Mouse (Mus musculus) hindbrain, embryonic 12.5 days (tissue): Measurements from ENCODE around the gene Ube2e2. TPM values are rescaled to one million over a fixed set of nuclear protein-coding genes. Genes with fewer than 3 reads are reported as not detected.

Experiments used
- ATAC-seq: fragments of 200-750 bp; cut with Nextera tagmentation; 2 replicates; pipeline ENCODE4 v1.8.0; 2017; ENCODE audit warnings: moderate TSS enrichment; ENCODE audit not compliant: low FRiP score
- H3K27ac ChIP-seq: fragments of 300-500 bp; sonication (generic); 2 replicates; pipeline ENCODE4 v1.5.1; 2016; ENCODE audit warnings: mild to moderate bottlenecking
- H3K27me3 ChIP-seq: fragments of 300-500 bp; sonication (generic); 2 replicates; pipeline ENCODE4 v1.6.1; 2016; ENCODE audit warnings: mild to moderate bottlenecking
- H3K36me3 ChIP-seq: fragments of 300-500 bp; sonication (generic); 2 replicates; pipeline ENCODE4 v1.6.1; 2016; ENCODE audit warnings: mild to moderate bottlenecking
- H3K4me1 ChIP-seq: fragments of 300-500 bp; sonication (generic); 2 replicates; pipeline ENCODE4 v1.6.1; 2016
- H3K4me2 ChIP-seq: fragments of 300-500 bp; sonication (generic); replicated peaks from 2 replicates; pipeline ENCODE4 v1.6.1; 2016; ENCODE audit warnings: mild to moderate bottlenecking
- H3K4me3 ChIP-seq: fragments of 300-500 bp; sonication (generic); 2 replicates; pipeline ENCODE4 v1.5.1; 2016; ENCODE audit warnings: mild to moderate bottlenecking
- H3K9ac ChIP-seq: fragments of 300-500 bp; sonication (generic); 2 replicates; pipeline ENCODE4 v1.6.1; 2016; ENCODE audit warnings: mild to moderate bottlenecking, moderate library complexity
- H3K9me3 ChIP-seq: fragments of 300-500 bp; sonication (generic); replicated peaks from 2 replicates; pipeline ENCODE4 v1.6.1; 2016; ENCODE audit warnings: mild to moderate bottlenecking
- WGBS: fragments of 180-500 bp; shearing (Covaris S2); methylation state at CpG from one replicate; pipeline ENCODE4 v1.1.7; 2016; 5-methylcytosine and 5-hydroxymethylcytosine counted together
- polyA plus RNA-seq: library from polyadenylated mRNA; unstranded; fragments of >200 nt; fragmentation: Nextera tagmentation; extraction: Ambion mirVana; gene quantifications from 2 replicates; pipeline ENCODE4 v1.2.1, GENCODE M21; 2016

Gene Ube2e2
- polyA plus RNA-seq, 1 experiment from 2014 or later: 71.0 TPM

DNA sequence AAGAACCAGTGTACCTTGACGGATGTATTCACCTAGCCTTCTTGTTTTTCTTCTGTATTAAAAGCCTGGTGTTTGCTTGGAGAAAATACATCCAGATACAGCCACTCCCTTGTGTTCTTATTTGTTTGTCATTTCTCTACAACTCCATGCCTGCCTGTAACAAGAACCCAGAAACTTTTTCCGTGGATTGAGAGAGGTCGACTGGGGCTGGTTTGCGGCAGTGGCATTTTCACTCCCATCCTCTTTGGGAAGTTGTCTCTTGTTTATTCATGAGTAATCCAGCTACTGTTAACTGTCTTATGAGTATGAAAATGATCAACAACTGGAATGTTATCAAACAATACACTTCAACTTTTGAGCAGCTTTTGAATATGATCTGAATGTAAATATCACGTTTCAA, 115.8 kb downstream of the Ube2e2 start:
- no peak for ATAC-seq
- H3K4me1 ChIP-seq: no peaks in the 10 kb centered on the region
- H3K27me3 ChIP-seq: no peaks in the 10 kb centered on the region
- H3K9ac ChIP-seq: no peak overlapping the region
- no peak overlapping the region for H3K4me3 ChIP-seq
- 86% methylated on average over 5 of the region's 5 CpGs for WGBS
- no peaks in the 10 kb centered on the region for H3K9me3 ChIP-seq
- H3K36me3 ChIP-seq: no peaks in the 10 kb centered on the region
- no peak overlapping the region for H3K27ac ChIP-seq
- H3K4me2 ChIP-seq: no peak overlapping the region

DNA sequence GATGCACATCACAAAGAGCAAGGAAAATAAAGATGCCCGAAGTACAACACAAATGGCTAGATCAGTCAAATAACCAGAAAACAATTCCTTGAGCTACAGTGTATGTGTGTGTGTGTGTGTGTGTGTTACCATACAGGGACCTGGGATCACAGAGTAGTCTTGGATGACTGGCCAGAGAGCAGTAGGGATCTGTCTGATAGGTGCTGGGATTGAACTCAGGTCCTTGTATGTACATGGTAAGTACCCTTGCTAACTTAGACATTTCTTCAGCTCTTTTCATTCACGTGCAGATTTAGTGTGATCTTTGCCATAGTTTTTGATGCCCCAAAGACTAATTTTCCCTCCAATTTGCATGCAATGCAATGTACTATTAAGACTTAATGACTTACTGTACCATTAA, 117.9 kb downstream of the Ube2e2 start:
- H3K36me3 ChIP-seq: no peaks in the 10 kb centered on the region
- no peak overlapping the region for H3K27ac ChIP-seq
- H3K4me3 ChIP-seq: no peak overlapping the region
- H3K9ac ChIP-seq: no peak overlapping the region
- no peaks in the 10 kb centered on the region for H3K27me3 ChIP-seq
- no peaks in the 10 kb centered on the region for H3K4me1 ChIP-seq
- 93% methylated on average over 2 of the region's 2 CpGs for WGBS
- no peaks in the 10 kb centered on the region for H3K9me3 ChIP-seq
- no peak for ATAC-seq
- no peak overlapping the region for H3K4me2 ChIP-seq

DNA sequence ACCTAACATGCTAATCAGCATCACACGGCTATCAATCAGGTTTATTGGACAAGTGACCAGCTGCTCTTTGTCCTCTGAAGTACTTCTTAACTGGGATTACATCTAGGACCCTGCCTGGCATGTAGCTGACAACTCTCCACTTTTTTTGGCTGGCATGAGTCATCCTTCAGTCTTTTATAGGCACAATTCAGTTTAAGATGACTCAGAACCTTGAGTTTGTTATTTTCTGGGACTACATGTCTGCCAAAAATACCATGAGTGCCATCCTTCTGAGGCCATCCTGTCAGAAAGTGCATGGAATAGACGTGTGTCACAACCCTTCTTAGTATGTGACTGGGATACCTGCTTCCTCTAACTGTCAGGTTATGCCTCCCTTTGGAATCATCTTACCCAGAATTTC, 120.3 kb downstream of the Ube2e2 start:
- ATAC-seq: no peak
- Histone ChIP-seq H3K4me2 (no peak overlapping the region), H3K4me3 (no peak overlapping the region), H3K9ac (no peak overlapping the region), H3K9me3 (no peaks in the 10 kb centered on the region), H3K27me3 (no peaks in the 10 kb centered on the region), H3K4me1 (no peaks in the 10 kb centered on the region), H3K27ac (no peak overlapping the region), H3K36me3 (no peaks in the 10 kb centered on the region)
- 73% methylated on average over 2 of the region's 2 CpGs for WGBS

DNA sequence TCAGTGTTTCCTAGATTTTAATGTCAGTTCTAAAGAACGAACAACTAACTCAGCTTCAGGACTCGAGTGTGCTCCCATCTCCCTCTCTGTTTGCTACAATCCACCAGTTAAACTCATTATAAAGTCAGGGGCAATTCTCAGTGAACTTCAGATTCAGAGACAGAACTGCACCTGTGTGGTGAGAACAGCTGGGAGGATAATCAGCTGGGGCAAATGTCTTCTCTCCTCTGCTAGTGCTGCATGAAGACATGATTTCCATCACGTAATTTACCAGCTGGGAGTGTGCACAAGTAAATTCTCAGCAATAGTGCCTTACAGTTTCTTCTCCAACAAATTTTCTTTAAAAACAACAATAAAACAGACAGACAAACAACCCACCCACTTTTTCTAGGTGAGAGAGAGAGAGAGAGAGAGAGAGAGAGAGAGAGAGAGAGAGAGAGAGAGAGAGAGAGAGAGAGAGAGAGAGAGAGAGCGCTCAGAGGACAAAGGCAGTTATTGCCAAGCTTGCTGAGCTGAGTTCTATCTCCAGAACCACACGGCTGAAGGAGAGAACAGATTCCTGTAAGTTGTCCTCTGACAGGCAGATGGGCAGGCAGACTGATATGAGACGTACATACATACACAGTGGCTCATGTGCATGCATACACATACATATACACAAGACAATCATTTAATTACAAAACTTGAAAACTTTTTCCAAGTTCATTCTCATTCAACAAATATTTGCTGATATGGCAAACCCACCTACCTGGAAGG, 134.3 kb downstream of the Ube2e2 start:
- Histone ChIP-seq H3K27me3 (no peaks in the 10 kb centered on the region), H3K9me3 (no peaks in the 10 kb centered on the region), H3K4me2 (no peak overlapping the region), H3K4me1 (0 out of 2 replicates have a peak, but pooled peaks cover 2% of the 10 kb centered on the region), H3K9ac (no peak overlapping the region), H3K4me3 (no peak overlapping the region), H3K36me3 (no peaks in the 10 kb centered on the region), H3K27ac (no peak overlapping the region)
- no peak for ATAC-seq
- 77% methylated on average over 6 of the region's 6 CpGs for WGBS

DNA sequence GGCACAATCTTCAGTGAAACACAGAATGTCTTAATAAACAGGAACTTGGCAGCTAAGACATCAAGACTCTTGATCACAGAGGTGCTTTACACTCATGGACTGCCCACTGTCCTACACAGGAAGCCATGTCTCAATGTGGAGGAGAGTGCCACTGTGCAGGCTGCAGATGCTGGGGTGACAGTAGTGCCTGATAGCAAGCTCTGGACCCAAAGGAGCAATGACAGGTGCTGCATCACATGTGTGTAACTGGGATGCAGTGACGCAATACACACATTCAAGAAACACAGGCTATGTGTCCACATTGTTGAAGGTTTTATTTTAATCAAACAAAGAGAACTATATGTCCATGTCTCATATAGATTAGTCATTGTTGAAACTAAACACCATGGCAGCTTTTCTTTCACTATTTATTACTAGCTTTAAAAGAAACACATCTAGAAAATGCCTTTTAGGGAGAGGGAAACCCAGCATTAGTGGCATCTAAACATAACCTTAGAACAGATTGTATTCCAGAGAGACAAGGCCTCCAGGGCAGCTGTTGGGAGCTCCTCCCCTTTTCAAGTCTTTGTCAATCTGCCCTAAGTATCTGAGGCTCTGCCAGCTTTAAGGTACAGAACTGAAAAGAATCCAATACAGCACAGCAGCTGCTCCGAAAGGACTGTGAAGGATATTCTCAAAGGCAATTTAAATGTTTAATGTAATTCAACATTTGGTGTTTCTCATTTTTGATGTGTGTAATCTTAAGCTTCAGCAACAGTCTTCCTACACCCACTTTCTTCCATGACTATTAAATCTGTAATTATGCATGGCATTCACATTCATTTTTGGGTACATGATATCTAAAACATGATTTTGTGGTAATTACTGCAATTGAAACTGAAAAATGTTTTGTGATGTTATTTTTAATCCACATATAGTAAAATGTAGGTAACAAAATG, 135.2 kb downstream of the Ube2e2 start:
- Histone ChIP-seq H3K4me3 (no peak overlapping the region), H3K36me3 (no peaks in the 10 kb centered on the region), H3K4me2 (no peak overlapping the region), H3K9me3 (no peaks in the 10 kb centered on the region), H3K27me3 (no peaks in the 10 kb centered on the region), H3K4me1 (0 out of 2 replicates have a peak, but pooled peaks cover 2% of the 10 kb centered on the region), H3K9ac (no peak overlapping the region), H3K27ac (no peak overlapping the region)
- WGBS: 64% methylated on average over 2 of the region's 2 CpGs
- peak; percentile 70 for ATAC-seq

DNA sequence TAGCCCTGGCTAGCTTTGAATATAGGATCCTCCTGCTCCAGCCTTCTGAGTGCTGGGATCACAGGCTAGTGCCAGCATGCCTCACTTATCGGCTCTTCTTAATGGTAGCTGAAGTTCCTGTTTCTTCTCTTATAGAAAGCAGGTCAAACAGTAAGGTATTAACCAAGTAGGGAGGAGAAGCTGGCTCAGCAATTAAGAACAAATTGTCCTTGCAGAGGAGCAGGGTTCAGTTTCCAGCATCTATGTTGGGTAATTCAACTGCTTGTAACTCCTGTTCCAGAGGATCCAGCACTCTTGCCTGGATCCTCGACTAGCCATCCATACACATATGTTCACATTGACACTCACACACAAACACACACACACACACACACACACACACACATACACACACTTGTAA, 136.1 kb downstream of the Ube2e2 start:
- no peak for ATAC-seq
- 0 out of 2 replicates have a peak, but pooled peaks cover 2% of the 10 kb centered on the region for H3K4me1 ChIP-seq
- no peaks in the 10 kb centered on the region for H3K36me3 ChIP-seq
- H3K27me3 ChIP-seq: no peaks in the 10 kb centered on the region
- no peak overlapping the region for H3K4me2 ChIP-seq
- no peak overlapping the region for H3K4me3 ChIP-seq
- WGBS: 80% methylated on average over 2 of the region's 2 CpGs
- H3K9me3 ChIP-seq: no peaks in the 10 kb centered on the region
- H3K9ac ChIP-seq: no peak overlapping the region
- no peak overlapping the region for H3K27ac ChIP-seq

DNA sequence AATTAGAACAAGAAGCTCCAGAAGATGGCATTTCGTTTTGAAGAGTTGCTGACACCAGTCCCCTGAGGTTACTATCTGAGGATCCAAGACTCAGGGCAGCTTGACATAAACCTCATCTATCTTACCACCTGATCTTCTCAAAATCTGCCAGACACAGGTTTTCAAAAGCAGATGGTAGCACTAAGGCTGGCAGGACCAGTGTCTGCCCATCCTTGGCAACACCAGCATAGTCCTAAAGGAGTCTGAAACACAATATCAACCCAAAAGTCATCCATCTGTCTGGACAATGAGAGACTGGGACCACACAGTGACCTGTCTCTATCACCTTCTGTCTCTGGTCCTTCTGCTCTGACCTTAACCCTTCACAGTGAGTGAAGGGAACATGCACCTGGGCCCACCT, 138.7 kb downstream of the Ube2e2 start:
- H3K4me1 ChIP-seq: 0 out of 2 replicates have a peak, but pooled peaks cover 2% of the 10 kb centered on the region
- H3K9ac ChIP-seq: no peak overlapping the region
- H3K9me3 ChIP-seq: no peaks in the 10 kb centered on the region
- H3K4me3 ChIP-seq: no peak overlapping the region
- no peak overlapping the region for H3K4me2 ChIP-seq
- H3K27me3 ChIP-seq: no peaks in the 10 kb centered on the region
- H3K27ac ChIP-seq: no peak overlapping the region
- ATAC-seq: no peak
- 72% methylated on average over 1 of the region's 1 CpGs for WGBS
- H3K36me3 ChIP-seq: no peaks in the 10 kb centered on the region

DNA sequence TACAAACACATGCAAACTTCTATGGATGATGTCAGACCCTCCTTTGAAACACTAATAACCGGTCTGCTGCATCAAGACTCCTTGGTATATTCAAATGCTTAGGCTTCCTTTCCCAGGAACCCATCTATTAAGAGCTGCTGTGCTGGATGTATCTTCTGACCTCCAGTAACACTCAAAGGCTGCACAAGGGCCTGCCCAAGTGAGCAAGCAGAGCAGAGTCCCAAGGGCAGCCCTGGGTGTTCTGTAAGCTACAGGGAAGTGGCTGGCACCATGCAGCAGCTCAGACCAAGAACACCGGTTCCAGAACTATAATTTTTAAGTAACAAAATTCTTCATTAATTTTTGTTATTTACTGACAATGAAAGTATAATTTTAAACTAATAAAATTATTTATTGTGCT, 139.5 kb downstream of the Ube2e2 start:
- Histone ChIP-seq H3K4me3 (no peak overlapping the region), H3K27me3 (no peaks in the 10 kb centered on the region), H3K36me3 (no peaks in the 10 kb centered on the region), H3K27ac (no peak overlapping the region), H3K9ac (no peak overlapping the region), H3K9me3 (no peaks in the 10 kb centered on the region), H3K4me1 (0 out of 2 replicates have a peak, but pooled peaks cover 2% of the 10 kb centered on the region), H3K4me2 (no peak overlapping the region)
- no peak for ATAC-seq
- 93% methylated on average over 2 of the region's 2 CpGs for WGBS

DNA sequence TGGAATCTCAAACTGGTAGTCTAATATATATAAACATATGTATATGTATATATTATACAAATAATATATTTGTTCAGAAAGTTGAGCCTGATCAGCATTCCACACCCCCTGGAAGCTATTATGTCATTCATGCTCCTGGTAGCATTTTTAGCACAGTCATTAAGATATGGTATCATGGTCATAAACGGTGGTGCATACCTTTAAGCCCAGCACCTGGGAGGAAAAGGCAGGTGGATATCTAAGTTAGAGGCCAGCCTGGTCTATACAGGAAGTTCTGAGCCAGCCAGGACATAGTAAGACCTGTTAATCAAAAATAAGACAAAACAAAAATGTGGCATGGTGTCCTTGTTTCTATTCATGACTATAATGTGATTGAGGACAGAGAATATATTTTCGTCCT, 140.1 kb downstream of the Ube2e2 start:
- no peak overlapping the region for H3K27ac ChIP-seq
- 90% methylated on average over 2 of the region's 2 CpGs for WGBS
- H3K36me3 ChIP-seq: no peaks in the 10 kb centered on the region
- no peak overlapping the region for H3K9ac ChIP-seq
- ATAC-seq: no peak
- H3K27me3 ChIP-seq: no peaks in the 10 kb centered on the region
- H3K4me3 ChIP-seq: no peak overlapping the region
- H3K4me1 ChIP-seq: 0 out of 2 replicates have a peak, but pooled peaks cover 2% of the 10 kb centered on the region
- no peak overlapping the region for H3K4me2 ChIP-seq
- no peaks in the 10 kb centered on the region for H3K9me3 ChIP-seq

DNA sequence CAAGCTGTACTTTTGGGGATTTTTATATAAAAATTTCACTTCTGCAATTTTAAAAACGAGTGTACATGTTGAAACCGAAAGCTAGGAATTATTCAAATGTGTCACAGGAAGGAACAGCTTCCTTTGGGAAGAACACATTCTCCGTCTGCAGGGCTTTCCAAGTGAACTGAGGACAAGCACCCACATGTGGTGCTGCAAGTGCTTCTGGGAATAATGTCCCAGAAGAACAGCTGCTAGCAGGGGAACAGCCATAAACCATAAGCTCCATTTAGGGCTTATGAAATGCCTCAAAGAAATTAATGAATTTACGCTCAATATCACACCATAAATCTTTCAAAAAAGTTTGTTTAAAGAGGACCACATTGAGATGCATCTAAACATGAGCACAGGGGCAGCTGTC, 162.9 kb downstream of the Ube2e2 start:
- Histone ChIP-seq H3K27me3 (no peaks in the 10 kb centered on the region), H3K9me3 (no peaks in the 10 kb centered on the region), H3K9ac (no peak overlapping the region), H3K4me3 (no peak overlapping the region), H3K27ac (no peak overlapping the region), H3K36me3 (no peaks in the 10 kb centered on the region), H3K4me2 (no peak overlapping the region), H3K4me1 (no peaks in the 10 kb centered on the region)
- WGBS: 78% methylated on average over 4 of the region's 4 CpGs
- ATAC-seq: no peak

DNA sequence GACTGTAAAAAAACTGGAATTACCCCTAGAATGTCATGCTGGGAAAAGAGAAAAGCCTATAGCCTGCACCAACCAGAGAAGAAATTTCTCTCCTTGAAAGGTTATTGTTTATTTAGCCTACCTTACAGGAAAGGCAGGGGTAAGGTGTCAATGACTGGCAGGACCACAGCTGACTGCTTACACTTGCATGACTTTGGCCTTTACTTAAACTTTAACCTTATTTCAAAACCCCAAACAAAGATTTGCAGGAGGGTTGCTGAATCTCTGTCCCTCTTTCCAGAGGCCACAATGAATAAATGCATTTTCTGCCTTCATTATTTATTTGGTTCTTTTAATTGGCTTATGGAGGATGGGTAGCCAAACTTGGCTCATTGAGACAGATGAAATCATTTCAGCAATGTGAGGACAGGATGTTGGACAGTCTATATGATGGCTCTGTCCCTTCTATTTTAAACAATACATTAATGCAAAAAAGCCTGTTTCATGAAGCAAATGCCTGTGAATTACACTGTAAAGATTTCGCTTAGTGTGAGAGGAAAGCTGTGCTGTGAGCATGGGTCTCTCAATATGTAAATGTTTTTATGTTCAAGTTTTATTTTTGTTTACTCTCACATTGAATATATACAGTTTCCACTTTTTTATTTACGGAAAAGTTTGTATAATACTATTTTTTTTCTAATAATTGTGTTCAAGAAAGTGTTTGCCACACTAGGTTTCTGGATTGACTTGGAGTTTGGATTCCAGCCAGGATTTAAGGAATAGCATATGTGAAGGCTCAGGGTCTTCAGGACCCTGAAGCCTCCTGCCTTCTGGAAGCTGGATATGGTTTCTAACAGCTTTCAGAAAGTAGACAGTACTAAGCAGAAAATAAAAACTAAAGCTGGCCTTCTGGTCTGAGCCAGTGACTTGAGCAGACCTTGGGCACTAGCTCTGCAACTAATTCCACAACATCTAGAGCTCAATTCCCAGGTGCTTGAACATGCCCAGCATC, 173.2 kb downstream of the Ube2e2 start:
- H3K36me3 ChIP-seq: no peaks in the 10 kb centered on the region
- no peak overlapping the region for H3K9ac ChIP-seq
- H3K9me3 ChIP-seq: no peaks in the 10 kb centered on the region
- ATAC-seq: no peak
- no peak overlapping the region for H3K4me3 ChIP-seq
- no peaks in the 10 kb centered on the region for H3K4me1 ChIP-seq
- no peak overlapping the region for H3K4me2 ChIP-seq
- no peak overlapping the region for H3K27ac ChIP-seq
- 88% methylated on average over 2 of the region's 2 CpGs for WGBS
- no peaks in the 10 kb centered on the region for H3K27me3 ChIP-seq

DNA sequence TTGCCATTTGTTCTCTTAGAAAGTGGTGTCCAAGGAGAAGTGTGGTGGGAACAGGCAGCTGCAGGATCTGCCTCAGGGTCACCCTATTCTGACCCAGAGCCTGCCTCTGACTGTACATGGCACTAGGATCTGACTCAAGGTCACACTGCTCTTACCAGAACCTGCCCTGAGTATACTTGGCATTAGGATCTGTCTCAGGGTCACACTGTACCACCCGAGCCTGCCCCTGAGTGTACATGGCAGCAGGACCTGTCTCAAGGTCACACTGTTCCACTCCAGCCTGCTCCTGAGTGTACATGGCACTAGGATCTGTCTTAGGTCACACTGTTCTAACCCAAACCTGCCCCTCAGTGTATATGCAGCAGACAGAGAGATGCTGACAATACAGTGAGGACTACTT, 177.1 kb downstream of the Ube2e2 start:
- Histone ChIP-seq H3K9ac (no peak overlapping the region), H3K27me3 (no peaks in the 10 kb centered on the region), H3K4me1 (no peaks in the 10 kb centered on the region), H3K36me3 (no peaks in the 10 kb centered on the region), H3K4me3 (no peak overlapping the region), H3K4me2 (no peak overlapping the region), H3K27ac (no peak overlapping the region), H3K9me3 (no peaks in the 10 kb centered on the region)
- no peak for ATAC-seq
- 89% methylated on average over 1 of the region's 1 CpGs for WGBS
